Mouse (Mus musculus) CH12.LX (cell line): ENCODE measurements at regions not wholly inside any gene's neighbourhood (a gene's known extent, or its start where the extent isn't known, plus 50 kb on each side); places are given as distances from the start of the nearest gene placed in this dataset.

Source experiments
- DNase-seq: peaks from one replicate; pipeline ENCODE4 v3.0.0-alpha.2; 2013; ENCODE audit errors: extremely low read depth
- H3K27ac ChIP-seq: 2 replicates; pipeline ENCODE4 v1.5.1; 2012; ENCODE audit warnings: low read depth, mild to moderate bottlenecking, control low read depth, moderate library complexity; ENCODE audit not compliant: insufficient read depth
- H3K27me3 ChIP-seq: replicated peaks from 2 replicates; pipeline ENCODE3; 2012; ENCODE audit warnings: inconsistent platforms
- H3K36me3 ChIP-seq, 2 experiments: replicated peaks in 1 of 2; 2 replicates each; pipeline versions ENCODE3 to v1.6.1; 2012; ENCODE audit warnings: inconsistent platforms in 1 of 2, low read length in 1 of 2, mild to moderate bottlenecking in 1 of 2, mixed read lengths in 1 of 2, moderate library complexity in 1 of 2; ENCODE audit not compliant: control insufficient read depth in 1 of 2, insufficient read depth in 1 of 2
- H3K4me1 ChIP-seq, 2 experiments: 2 replicates each; pipeline ENCODE4 v1.6.1; 2012; ENCODE audit warnings: inconsistent platforms in 1 of 2, moderate library complexity in 1 of 2; ENCODE audit not compliant: insufficient read depth in 2 of 2, control insufficient read depth in 1 of 2
- H3K4me2 ChIP-seq: 2 replicates; pipeline ENCODE4 v1.6.1; 2012; ENCODE audit warnings: low read depth, mild to moderate bottlenecking, control low read depth; ENCODE audit not compliant: poor library complexity, insufficient read depth, severe bottlenecking
- H3K4me3 ChIP-seq, 3 experiments: fragments of 150-350 bp in 1 of 3; sonication (generic) in 1 of 3; replicated peaks in 1 of 3; 2 replicates each; pipeline versions ENCODE3 to v1.5.1; 2011 to 2012; ENCODE audit warnings: low read depth in 2 of 3, low read length in 2 of 3, mild to moderate bottlenecking in 2 of 3, moderate library complexity in 2 of 3, control low read depth in 1 of 3, improper control_type of control experiment in 1 of 3, inconsistent platforms in 1 of 3, mixed read lengths in 1 of 3; ENCODE audit not compliant: poor library complexity in 1 of 3
- H3K79me2 ChIP-seq: replicated peaks from 2 replicates; pipeline ENCODE4 v1.6.1; 2012; ENCODE audit warnings: mild to moderate bottlenecking, moderate library complexity; ENCODE audit not compliant: control insufficient read depth, poor library complexity, insufficient read depth, severe bottlenecking; ENCODE audit errors: extremely low read depth
- H3K9ac ChIP-seq: 2 replicates; pipeline ENCODE4 v1.6.1; 2012; ENCODE audit warnings: low read depth, mild to moderate bottlenecking, control low read depth, moderate library complexity; ENCODE audit not compliant: insufficient read depth
- H3K9me3 ChIP-seq: replicated peaks from 2 replicates; pipeline ENCODE3; 2012; ENCODE audit warnings: low read length, inconsistent platforms, mixed read lengths
- BHLHE40 ChIP-seq: IDR thresholded peaks from 2 replicates; pipeline ENCODE4 v1.6.1; 2011; ENCODE audit warnings: mild to moderate bottlenecking, low read depth, low read length, improper control_type of control experiment
- CHD1 ChIP-seq: IDR thresholded peaks from 2 replicates; pipeline ENCODE4 v1.6.1; 2012; ENCODE audit warnings: low read depth, low read length, improper control_type of control experiment, inconsistent platforms
- CTCF ChIP-seq, 2 experiments: IDR thresholded peaks in 1 of 2; conservative IDR thresholded peaks in 1 of 2; 2 replicates each; pipeline ENCODE4 v1.5.1; 2011 to 2012; ENCODE audit warnings: low read depth in 2 of 2, low read length in 2 of 2, improper control_type of control experiment in 1 of 2, inconsistent platforms in 1 of 2, mild to moderate bottlenecking in 1 of 2, moderate library complexity in 1 of 2
- E2F4 ChIP-seq: IDR thresholded peaks from 2 replicates; pipeline ENCODE4 v1.6.1; 2011; ENCODE audit warnings: low read depth, low read length, improper control_type of control experiment; ENCODE audit not compliant: insufficient replicate concordance
- ELF1 ChIP-seq: IDR thresholded peaks from 2 replicates; pipeline ENCODE4 v1.6.1; 2014; ENCODE audit warnings: low read depth, mild to moderate bottlenecking, inconsistent platforms, low read length, improper control_type of control experiment
- EP300 ChIP-seq: IDR thresholded peaks from 2 replicates; pipeline ENCODE4 v1.6.1; 2011; ENCODE audit warnings: low read length, improper control_type of control experiment
- ETS1 ChIP-seq: conservative IDR thresholded peaks from 2 replicates; pipeline ENCODE4 v1.6.1; 2012; ENCODE audit warnings: low read depth, mild to moderate bottlenecking, inconsistent platforms, low read length, improper control_type of control experiment, moderate library complexity
- GABPA ChIP-seq: IDR thresholded peaks from 2 replicates; pipeline ENCODE4 v1.6.1; 2012; ENCODE audit warnings: low read depth, low read length, improper control_type of control experiment, inconsistent platforms; ENCODE audit not compliant: insufficient replicate concordance
- HCFC1 ChIP-seq: IDR thresholded peaks from 2 replicates; pipeline ENCODE4 v1.6.1; 2012; ENCODE audit warnings: low read depth, mild to moderate bottlenecking, inconsistent platforms, low read length, improper control_type of control experiment
- IRF4 ChIP-seq: IDR thresholded peaks from 2 replicates; pipeline ENCODE4 v1.6.1; 2014; ENCODE audit warnings: low read depth, mild to moderate bottlenecking, inconsistent platforms, low read length, improper control_type of control experiment
- JUN ChIP-seq: IDR thresholded peaks from 2 replicates; pipeline ENCODE4 v1.6.1; 2011; ENCODE audit warnings: low read depth, mild to moderate bottlenecking, low read length, improper control_type of control experiment, moderate library complexity; ENCODE audit not compliant: insufficient read depth
- JUND ChIP-seq: conservative IDR thresholded peaks from 2 replicates; pipeline ENCODE4 v1.6.1; 2011; ENCODE audit warnings: low read depth, low read length, improper control_type of control experiment
- MAFK ChIP-seq: IDR thresholded peaks from 2 replicates; pipeline ENCODE4 v1.6.1; 2011; ENCODE audit warnings: low read length, improper control_type of control experiment; ENCODE audit not compliant: insufficient replicate concordance
- MAX ChIP-seq: IDR thresholded peaks from 2 replicates; pipeline ENCODE4 v1.6.1; 2011; ENCODE audit warnings: low read length, improper control_type of control experiment
- MAZ ChIP-seq: IDR thresholded peaks from 2 replicates; pipeline ENCODE4 v1.6.1; 2012; ENCODE audit warnings: low read depth, mild to moderate bottlenecking, inconsistent platforms, low read length, improper control_type of control experiment, moderate library complexity
- NRF1 ChIP-seq: IDR thresholded peaks from 2 replicates; pipeline ENCODE4 v1.6.1; 2014; ENCODE audit warnings: low read depth, mild to moderate bottlenecking, inconsistent platforms, low read length, improper control_type of control experiment, moderate library complexity
- PAX5 ChIP-seq: IDR thresholded peaks from 2 replicates; pipeline ENCODE4 v1.6.1; 2012; ENCODE audit warnings: low read length, inconsistent platforms, mixed read lengths
- RCOR1 ChIP-seq: conservative IDR thresholded peaks from 2 replicates; pipeline ENCODE4 v1.6.1; 2012; ENCODE audit warnings: low read depth, mild to moderate bottlenecking, inconsistent platforms, low read length, improper control_type of control experiment
- SIN3A ChIP-seq: IDR thresholded peaks from 2 replicates; pipeline ENCODE4 v1.6.1; 2012; ENCODE audit warnings: low read length, improper control_type of control experiment, inconsistent platforms
- TBP ChIP-seq: conservative IDR thresholded peaks from 2 replicates; pipeline ENCODE4 v1.6.1; 2011; ENCODE audit warnings: low read depth, low read length, improper control_type of control experiment
- TCF12 ChIP-seq: IDR thresholded peaks from 2 replicates; pipeline ENCODE4 v1.6.1; 2014; ENCODE audit warnings: low read depth, mild to moderate bottlenecking, inconsistent platforms, low read length, improper control_type of control experiment
- USF1 ChIP-seq: IDR thresholded peaks from 2 replicates; pipeline ENCODE4 v1.6.1; 2014; ENCODE audit warnings: low read depth, mild to moderate bottlenecking, inconsistent platforms, low read length, improper control_type of control experiment
- USF2 ChIP-seq: conservative IDR thresholded peaks from 2 replicates; pipeline ENCODE4 v1.6.1; 2011; ENCODE audit warnings: low read depth, low read length, improper control_type of control experiment
- ZMIZ1 ChIP-seq: IDR thresholded peaks from 2 replicates; pipeline ENCODE4 v1.6.1; 2012; ENCODE audit warnings: low read depth, mild to moderate bottlenecking, inconsistent platforms, low read length, improper control_type of control experiment
- dilution Hi-C: fragments of 300-500 bp; cut with MboI; formaldehyde crosslinking; loops from 2 replicates; pipeline ENCODE4 v1.14.3; 2020; ENCODE audit warnings: low sequenced_read_pairs; ENCODE audit not compliant: extremely low pct_unique_long_range_greater_than_20kb, extremely low pct_ligation_motif_present
- in situ Hi-C: fragments of 300-500 bp; cut with MboI; formaldehyde crosslinking; loops from 3 replicates; pipeline ENCODE4 v1.14.3; 2019; ENCODE audit warnings: low sequenced_read_pairs, low pct_ligation_motif_present, low pct_unique_long_range_greater_than_20kb, mixed read lengths

DNA sequence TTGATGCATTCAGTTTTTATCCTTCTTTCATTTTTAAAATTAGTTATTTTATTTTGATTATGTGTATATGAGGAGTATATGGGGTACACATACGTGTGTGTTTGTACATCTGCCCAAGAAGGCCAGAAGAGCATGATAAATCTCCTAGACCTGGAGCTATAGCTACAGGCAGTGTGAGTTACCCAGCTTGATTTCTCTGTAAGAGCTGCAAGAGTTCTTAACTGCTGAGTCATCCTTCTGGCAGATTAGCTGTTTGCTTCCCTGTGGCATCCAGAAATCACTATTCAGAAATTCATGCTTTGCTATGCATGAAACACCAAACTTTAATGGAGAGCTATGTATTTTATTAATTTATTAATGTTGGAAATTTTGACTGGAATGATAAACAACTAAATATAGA, 466.3 kb upstream of the Zwint start:
- Histone ChIP-seq H3K9me3 (no peaks in the 10 kb centered on the region), H3K79me2 (no peaks in the 10 kb centered on the region), H3K4me2 (no peak overlapping the region), H3K27me3 (no peaks in the 10 kb centered on the region), H3K27ac (no peak overlapping the region), H3K9ac (no peak overlapping the region), H3K4me3 (no peak overlapping the region), H3K36me3 (no peaks in the 10 kb centered on the region), H3K4me1 (no peaks in the 10 kb centered on the region)
- no peak for DNase-seq
- no peak for TF ChIP-seq BHLHE40
- TF ChIP-seq ZMIZ1: no peak
- TF ChIP-seq IRF4: no peak
- no peak for TF ChIP-seq PAX5
- TF ChIP-seq ETS1: no peak
- in situ Hi-C loops (no loop called here), dilution Hi-C loops (no loop called here)

DNA sequence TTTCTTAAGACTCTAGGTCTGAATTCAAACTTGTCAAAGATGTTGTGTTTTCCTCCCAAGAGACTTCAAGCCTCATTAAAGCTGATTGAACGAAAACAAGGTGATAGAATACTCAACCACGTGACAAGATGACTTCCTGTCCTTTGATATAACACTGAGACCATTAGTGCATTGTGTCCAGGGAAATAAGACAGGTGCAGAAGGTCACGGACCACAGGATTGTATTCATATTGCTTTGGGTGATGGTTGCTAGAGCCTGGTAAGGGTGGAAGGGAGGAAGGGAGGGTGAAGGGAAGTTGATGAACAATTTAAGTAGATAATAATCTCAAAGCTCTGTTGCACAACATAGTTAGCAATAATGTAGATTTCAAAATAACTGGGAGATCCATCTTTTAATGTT, 436.8 kb upstream of the Zwint start:
- no peak for TF ChIP-seq SIN3A
- no peak for TF ChIP-seq CHD1
- TF ChIP-seq NRF1: no peak
- no peak for TF ChIP-seq ETS1
- TF ChIP-seq HCFC1: no peak
- TF ChIP-seq CTCF (conservative IDR thresholded peaks at IDR 0.05 in 1 of 2, IDR thresholded peaks at IDR 0.05 in 1 of 2; ENCODE audit: low read depth in 2 of 2, low read length in 2 of 2): no peak
- TF ChIP-seq TCF12: no peak
- TF ChIP-seq, all 38 proteins: peak for 0
- Histone ChIP-seq H3K79me2 (no peaks in the 10 kb centered on the region), H3K4me3 (no peak overlapping the region), H3K9ac (no peak overlapping the region), H3K27me3 (no peaks in the 10 kb centered on the region), H3K9me3 (no peaks in the 10 kb centered on the region), H3K4me1 (peaks cover 0 to 8% of the 10 kb centered on the region in 2 experiments; a peak in 2 of 4 replicates), H3K4me2 (no peak overlapping the region), H3K36me3 (no peaks in the 10 kb centered on the region), H3K27ac (no peak overlapping the region)
- dilution Hi-C loops: no loop called here
- in situ Hi-C loops: no loop called here
- DNase-seq: peak; percentile 18

DNA sequence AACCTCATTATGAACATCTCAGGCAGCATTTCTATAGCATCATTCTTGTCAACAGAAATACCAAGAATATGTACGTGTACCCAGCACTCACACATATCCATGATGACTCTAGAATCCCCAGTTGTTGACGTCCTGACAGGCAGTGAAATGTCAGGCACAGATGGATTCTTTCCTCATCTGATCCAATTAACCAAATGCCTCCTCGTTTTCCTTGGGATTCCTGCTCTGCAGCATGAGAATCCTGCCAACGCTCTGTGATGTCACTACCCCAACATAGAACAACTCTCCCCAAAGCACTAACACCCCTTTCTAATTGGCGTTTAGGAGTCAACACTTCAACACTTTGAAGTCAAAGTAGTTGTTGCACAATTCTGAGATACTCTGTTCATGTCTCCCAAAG, 433.5 kb upstream of the Zwint start:
- H3K27me3 ChIP-seq: no peaks in the 10 kb centered on the region
- H3K79me2 ChIP-seq: no peaks in the 10 kb centered on the region
- no peak for DNase-seq
- in situ Hi-C loops (no loop called here), dilution Hi-C loops (no loop called here)
- H3K36me3 ChIP-seq: no peaks in the 10 kb centered on the region
- no peaks in the 10 kb centered on the region for H3K9me3 ChIP-seq
- TF ChIP-seq USF1: no peak
- TF ChIP-seq MAX: no peak
- no peak for TF ChIP-seq EP300
- TF ChIP-seq JUND: no peak
- TF ChIP-seq TBP: no peak
- TF ChIP-seq E2F4: no peak
- no peak for TF ChIP-seq USF2
- TF ChIP-seq MAFK: no peak
- TF ChIP-seq MAZ: no peak
- TF ChIP-seq HCFC1: no peak
- no peak for TF ChIP-seq JUN
- TF ChIP-seq ZMIZ1: no peak
- no peak for TF ChIP-seq GABPA
- TF ChIP-seq ELF1: no peak
- TF ChIP-seq RCOR1: no peak
- peaks cover 0 to 8% of the 10 kb centered on the region in 2 experiments; a peak in 2 of 4 replicates for H3K4me1 ChIP-seq
- no peak overlapping the region for H3K4me2 ChIP-seq
- H3K9ac ChIP-seq: no peak overlapping the region
- no peak overlapping the region for H3K27ac ChIP-seq
- H3K4me3 ChIP-seq: no peak overlapping the region
